Mouse (Mus musculus): ENCODE measurements around the gene Kif9. TPM values are rescaled to one million over a fixed set of nuclear protein-coding genes. Genes with fewer than 3 reads are reported as not detected.

Gene Kif9
- polyA plus RNA-seq, 1 experiment from 2014 or later, result 1.2 TPM

- H3K36me3 ChIP-seq (ENCODE audit: control insufficient read depth, insufficient read depth), result no peaks in the 10 kb centered on the region
- no peaks in the 10 kb centered on the region for H3K9me3 ChIP-seq (replicated peaks; ENCODE audit: control insufficient read depth, low read length)
- peak within 1 kb of the TSS; percentile 88 for H3K4me3 ChIP-seq (ENCODE audit: low read length)
- peak; percentile 44 for ATAC-seq (replicated peaks; ENCODE audit: extremely low read depth, insufficient read depth, low FRiP score)
- peaks cover 26% of the 10 kb centered on the region for H3K4me1 ChIP-seq (ENCODE audit: control insufficient read depth, insufficient read depth, low read length)
- peak within 1 kb of the TSS; percentile 86 for H3K4me2 ChIP-seq (ENCODE audit: low read depth, low read length)
- H3K27me3 ChIP-seq (ENCODE audit: control insufficient read depth, insufficient read depth, low read length), result no peaks in the 10 kb centered on the region
- H3K9ac ChIP-seq (ENCODE audit: low read length), result peak within 1 kb of the TSS; percentile 98
- under 1% methylated on average over 86 of the region's 109 CpGs for WGBS
- peak within 1 kb of the TSS; percentile 99 for H3K27ac ChIP-seq (ENCODE audit: low read length)
Observed at GRCm38 (mm10) chr9:110532538-110533291, 56.0 kb downstream of the Kif9 start, which contains the start of gene Setd2. Gene Setd2 (plus strand): TSS chr9:110532597.

GRCm38 (mm10) chr9:110533645-110534044, 56.9 kb downstream of the Kif9 start:
- peaks cover 32% of the 10 kb centered on the region for H3K4me1 ChIP-seq (ENCODE audit: control insufficient read depth, insufficient read depth, low read length)
- no peaks in the 10 kb centered on the region for H3K27me3 ChIP-seq (ENCODE audit: control insufficient read depth, insufficient read depth, low read length)
- no peak for ATAC-seq (replicated peaks; ENCODE audit: extremely low read depth, insufficient read depth, low FRiP score)
- H3K9me3 ChIP-seq (replicated peaks; ENCODE audit: control insufficient read depth, low read length), result no peaks in the 10 kb centered on the region
- no peaks in the 10 kb centered on the region for H3K36me3 ChIP-seq (ENCODE audit: control insufficient read depth, insufficient read depth)
- peak overlapping the region; percentile 98 for H3K9ac ChIP-seq (ENCODE audit: low read length)
- H3K4me2 ChIP-seq (ENCODE audit: low read depth, low read length), result peak overlapping the region; percentile 86
- H3K4me3 ChIP-seq (ENCODE audit: low read length), result peak overlapping the region; percentile 88
- no peak overlapping the region for H3K27ac ChIP-seq (ENCODE audit: low read length)
- WGBS, result 17% methylated on average over 5 of the region's 5 CpGs

GRCm38 (mm10) chr9:110535114-110535513, 58.4 kb downstream of the Kif9 start:
- 80% methylated on average over 2 of the region's 2 CpGs for WGBS
- no peak for ATAC-seq (replicated peaks; ENCODE audit: extremely low read depth, insufficient read depth, low FRiP score)
- peak overlapping the region; percentile 86 for H3K4me2 ChIP-seq (ENCODE audit: low read depth, low read length)
- H3K36me3 ChIP-seq (ENCODE audit: control insufficient read depth, insufficient read depth), result no peaks in the 10 kb centered on the region
- no peak overlapping the region for H3K27ac ChIP-seq (ENCODE audit: low read length)
- H3K9ac ChIP-seq (ENCODE audit: low read length), result peak overlapping the region; percentile 46; the same call in 1 of the 2 replicates
- peaks cover 32% of the 10 kb centered on the region for H3K4me1 ChIP-seq (ENCODE audit: control insufficient read depth, insufficient read depth, low read length)
- no peaks in the 10 kb centered on the region for H3K27me3 ChIP-seq (ENCODE audit: control insufficient read depth, insufficient read depth, low read length)
- H3K4me3 ChIP-seq (ENCODE audit: low read length), result peak overlapping the region; percentile 5; the same call in 1 of the 2 replicates
- no peaks in the 10 kb centered on the region for H3K9me3 ChIP-seq (replicated peaks; ENCODE audit: control insufficient read depth, low read length)

GRCm38 (mm10) chr9:110536636-110537035, 59.9 kb downstream of the Kif9 start:
- Histone ChIP-seq H3K9me3 (replicated peaks; ENCODE audit: control insufficient read depth, low read length) (no peaks in the 10 kb centered on the region), H3K4me2 (ENCODE audit: low read depth, low read length) (no peak overlapping the region), H3K27ac (ENCODE audit: low read length) (no peak overlapping the region), H3K4me1 (ENCODE audit: control insufficient read depth, insufficient read depth, low read length) (peaks cover 25% of the 10 kb centered on the region), H3K36me3 (ENCODE audit: control insufficient read depth, insufficient read depth) (no peaks in the 10 kb centered on the region), H3K9ac (ENCODE audit: low read length) (no peak overlapping the region), H3K4me3 (ENCODE audit: low read length) (no peak overlapping the region), H3K27me3 (ENCODE audit: control insufficient read depth, insufficient read depth, low read length) (no peaks in the 10 kb centered on the region)
- WGBS, result 87% methylated on average over 2 of the region's 2 CpGs
- ATAC-seq (replicated peaks; ENCODE audit: extremely low read depth, insufficient read depth, low FRiP score), result no peak

- no peaks in the 10 kb centered on the region for H3K36me3 ChIP-seq (ENCODE audit: control insufficient read depth, insufficient read depth)
- H3K9ac ChIP-seq (ENCODE audit: low read length), result no peak overlapping the region
- no peak overlapping the region for H3K27ac ChIP-seq (ENCODE audit: low read length)
- peaks cover 25% of the 10 kb centered on the region for H3K4me1 ChIP-seq (ENCODE audit: control insufficient read depth, insufficient read depth, low read length)
- H3K4me2 ChIP-seq (ENCODE audit: low read depth, low read length), result no peak overlapping the region
- H3K27me3 ChIP-seq (ENCODE audit: control insufficient read depth, insufficient read depth, low read length), result no peaks in the 10 kb centered on the region
- H3K4me3 ChIP-seq (ENCODE audit: low read length), result no peak overlapping the region
- H3K9me3 ChIP-seq (replicated peaks; ENCODE audit: control insufficient read depth, low read length), result no peaks in the 10 kb centered on the region
- no peak for ATAC-seq (replicated peaks; ENCODE audit: extremely low read depth, insufficient read depth, low FRiP score)
Observed at GRCm38 (mm10) chr9:110538511-110538910, 61.8 kb downstream of the Kif9 start.

- Histone ChIP-seq H3K27me3 (ENCODE audit: control insufficient read depth, insufficient read depth, low read length) (no peaks in the 10 kb centered on the region), H3K4me1 (ENCODE audit: control insufficient read depth, insufficient read depth, low read length) (peaks cover 6% of the 10 kb centered on the region), H3K9me3 (replicated peaks; ENCODE audit: control insufficient read depth, low read length) (no peaks in the 10 kb centered on the region), H3K4me2 (ENCODE audit: low read depth, low read length) (no peak overlapping the region), H3K27ac (ENCODE audit: low read length) (no peak overlapping the region), H3K9ac (ENCODE audit: low read length) (no peak overlapping the region), H3K4me3 (ENCODE audit: low read length) (no peak overlapping the region), H3K36me3 (ENCODE audit: control insufficient read depth, insufficient read depth) (no peaks in the 10 kb centered on the region)
- 75% methylated on average over 4 of the region's 4 CpGs for WGBS
- ATAC-seq (replicated peaks; ENCODE audit: extremely low read depth, insufficient read depth, low FRiP score), result no peak
Observed at GRCm38 (mm10) chr9:110541988-110542387, 65.2 kb downstream of the Kif9 start.

GRCm38 (mm10) chr9:110548261-110548660, 71.5 kb downstream of the Kif9 start:
- no peaks in the 10 kb centered on the region for H3K9me3 ChIP-seq (replicated peaks; ENCODE audit: control insufficient read depth, low read length)
- H3K27me3 ChIP-seq (ENCODE audit: control insufficient read depth, insufficient read depth, low read length), result no peaks in the 10 kb centered on the region
- WGBS, result 90% methylated on average over 19 of the region's 19 CpGs
- no peak overlapping the region for H3K4me2 ChIP-seq (ENCODE audit: low read depth, low read length)
- H3K4me3 ChIP-seq (ENCODE audit: low read length), result no peak overlapping the region
- H3K27ac ChIP-seq (ENCODE audit: low read length), result no peak overlapping the region
- no peaks in the 10 kb centered on the region for H3K4me1 ChIP-seq (ENCODE audit: control insufficient read depth, insufficient read depth, low read length)
- ATAC-seq (replicated peaks; ENCODE audit: extremely low read depth, insufficient read depth, low FRiP score), result no peak
- H3K36me3 ChIP-seq (ENCODE audit: control insufficient read depth, insufficient read depth), result peaks cover 51% of the 10 kb centered on the region
- H3K9ac ChIP-seq (ENCODE audit: low read length), result no peak overlapping the region

- peaks cover 45% of the 10 kb centered on the region for H3K36me3 ChIP-seq (ENCODE audit: control insufficient read depth, insufficient read depth)
- H3K4me2 ChIP-seq (ENCODE audit: low read depth, low read length), result no peak overlapping the region
- no peak for ATAC-seq (replicated peaks; ENCODE audit: extremely low read depth, insufficient read depth, low FRiP score)
- H3K27me3 ChIP-seq (ENCODE audit: control insufficient read depth, insufficient read depth, low read length), result no peaks in the 10 kb centered on the region
- H3K9me3 ChIP-seq (replicated peaks; ENCODE audit: control insufficient read depth, low read length), result no peaks in the 10 kb centered on the region
- no peaks in the 10 kb centered on the region for H3K4me1 ChIP-seq (ENCODE audit: control insufficient read depth, insufficient read depth, low read length)
- no peak overlapping the region for H3K27ac ChIP-seq (ENCODE audit: low read length)
- H3K4me3 ChIP-seq (ENCODE audit: low read length), result no peak overlapping the region
- H3K9ac ChIP-seq (ENCODE audit: low read length), result no peak overlapping the region
Observed at GRCm38 (mm10) chr9:110568309-110568708, 91.6 kb downstream of the Kif9 start.

Measured in heart, embryonic 16.5 days (tissue).